Mouse (Mus musculus) kidney, adult 2 months (tissue): ENCODE measurements around the gene Srp14.

Source experiments
- CTCF ChIP-seq: fragments of 200-500 bp; conservative IDR thresholded peaks from 2 replicates; pipeline ENCODE4 v1.5.1; 2011; ENCODE audit warnings: low read depth, mild to moderate bottlenecking, control low read depth, low read length, moderate library complexity, mixed read lengths; ENCODE audit not compliant: insufficient read depth, insufficient read length
- POLR2A ChIP-seq: fragments of 200-500 bp; IDR thresholded peaks from one replicate; pipeline ENCODE4 v1.6.1; 2011; ENCODE audit warnings: low read depth, low read length, control low read depth

DNA sequence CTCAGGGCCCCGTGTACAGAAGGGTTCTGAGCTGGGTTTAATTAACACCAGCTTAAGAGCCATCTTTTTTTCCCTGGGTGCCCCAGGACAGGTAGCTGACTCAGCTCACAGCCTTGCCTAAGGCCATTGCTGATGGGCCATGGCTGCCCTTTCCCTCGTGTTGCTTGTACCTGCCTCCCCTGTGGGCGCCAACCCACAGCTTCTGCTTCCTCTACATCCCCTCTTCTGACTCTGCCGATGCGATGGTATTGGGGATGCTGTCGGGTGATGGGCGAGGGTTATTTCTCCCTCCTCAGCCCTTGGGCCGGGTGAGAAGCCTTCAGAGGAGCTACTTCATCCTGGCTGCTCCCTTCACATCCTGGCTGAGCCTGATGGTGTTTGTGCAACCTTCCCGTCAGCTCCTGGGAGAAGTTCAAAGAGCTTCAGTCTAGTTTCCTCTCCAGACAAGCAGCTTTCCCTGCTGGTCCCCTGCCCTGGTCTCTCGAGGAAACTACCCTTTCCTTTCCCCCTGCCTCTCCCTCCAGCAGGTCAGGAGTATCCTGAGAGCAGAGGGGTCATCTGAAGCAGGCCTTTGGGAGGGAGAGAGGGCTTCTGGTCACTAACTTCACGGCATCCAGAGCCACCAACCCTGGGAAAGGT is 32.4 kb upstream of the Srp14 start:
- TF ChIP-seq CTCF (no peak), POLR2A (no peak)
